Mouse (Mus musculus): ENCODE data around the gene Slc13a5.
A peak's percentile ranks its signal among the peaks of the same experiment; 100 is the strongest.

Gene Slc13a5

DNA sequence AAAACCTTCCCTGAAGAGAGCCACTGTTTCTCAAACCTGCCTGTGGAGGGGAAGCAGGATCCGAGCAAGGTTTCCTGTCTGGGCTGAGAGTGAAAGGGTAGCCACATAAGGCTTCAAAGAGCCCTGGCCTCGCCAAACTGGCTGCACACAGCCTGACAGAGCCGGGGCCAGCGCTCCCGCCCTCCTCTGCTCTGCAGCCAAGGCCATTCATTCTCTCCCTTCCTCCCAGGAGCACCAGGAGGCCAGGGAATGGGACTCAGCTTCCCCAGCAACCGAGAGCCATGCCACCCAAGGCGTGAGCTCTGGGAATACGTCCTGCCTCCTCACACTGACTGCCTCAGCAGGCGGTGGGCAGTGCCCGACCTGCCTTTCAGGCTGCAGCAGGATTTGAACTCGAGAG is 1.5 kb downstream of the Slc13a5 start:
- DNase-seq (ENCODE audit: low read depth), result no peak

DNA sequence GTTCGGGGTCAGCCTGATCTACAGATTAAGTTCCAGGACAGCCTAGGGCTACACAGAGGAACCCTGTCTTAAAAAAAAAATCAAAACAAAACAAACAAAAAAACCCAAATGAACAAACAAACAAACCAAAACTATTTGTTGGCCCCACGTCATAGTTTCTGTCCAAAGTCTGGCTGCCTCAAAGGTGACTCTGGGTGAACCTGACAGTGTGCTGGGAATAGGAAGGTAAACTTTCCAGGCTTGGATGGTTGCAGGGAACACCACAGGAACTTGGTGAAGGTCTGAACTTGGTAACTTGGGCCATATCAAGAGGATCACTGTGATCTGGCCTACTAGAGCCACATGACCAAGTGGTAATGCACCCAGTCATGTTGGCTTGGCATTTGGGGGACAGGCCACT is 10.6 kb downstream of the Slc13a5 start:
- DNase-seq (ENCODE audit: low read depth), result no peak

DNA sequence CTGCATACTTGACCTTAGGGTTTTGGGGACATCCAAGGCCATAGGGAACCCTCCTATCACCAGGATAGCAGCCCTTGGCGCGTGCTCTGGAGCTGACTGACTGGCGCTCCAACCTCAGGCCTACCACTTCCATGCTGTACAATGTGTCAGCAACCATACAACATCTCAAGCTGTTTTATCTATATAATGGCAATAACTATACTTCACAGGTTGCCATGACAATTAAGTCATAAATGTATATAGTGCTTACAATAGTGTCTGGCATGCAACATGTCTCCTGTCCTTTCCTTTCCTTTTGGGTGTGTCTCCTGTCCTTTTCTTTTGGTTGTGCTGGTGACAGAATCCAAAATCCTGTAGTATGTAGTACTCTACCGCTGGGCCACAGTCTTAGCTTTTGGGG is 11.4 kb downstream of the Slc13a5 start:
- no peak for DNase-seq (ENCODE audit: low read depth)

DNA sequence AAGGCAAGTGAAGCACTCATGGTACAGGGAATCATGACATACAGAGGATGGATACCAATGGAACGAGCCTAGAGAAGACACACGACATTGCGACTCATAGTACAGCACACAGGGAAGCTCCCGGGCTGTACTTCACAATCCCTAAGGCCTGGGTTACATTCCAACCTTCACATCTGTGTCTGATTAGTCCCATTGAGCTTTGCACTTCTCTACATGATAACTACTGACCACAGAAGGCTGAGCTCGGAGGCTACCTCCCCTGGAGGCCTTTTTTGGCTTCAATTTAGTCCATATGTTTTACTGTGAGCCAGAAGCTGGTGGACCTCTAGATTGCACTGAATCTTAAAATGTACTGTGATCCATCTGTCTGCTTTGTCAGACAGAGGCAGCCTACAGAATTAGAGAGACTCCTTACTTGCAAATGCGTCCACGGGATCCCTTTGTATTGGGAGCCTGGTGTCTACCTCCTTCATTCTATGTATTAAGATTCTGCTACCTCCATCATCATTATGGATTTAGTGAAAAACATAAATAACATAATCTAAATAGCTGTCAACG is 21.7 kb downstream of the Slc13a5 start:
- peak; percentile 83 for DNase-seq (ENCODE audit: low read depth)

DNA sequence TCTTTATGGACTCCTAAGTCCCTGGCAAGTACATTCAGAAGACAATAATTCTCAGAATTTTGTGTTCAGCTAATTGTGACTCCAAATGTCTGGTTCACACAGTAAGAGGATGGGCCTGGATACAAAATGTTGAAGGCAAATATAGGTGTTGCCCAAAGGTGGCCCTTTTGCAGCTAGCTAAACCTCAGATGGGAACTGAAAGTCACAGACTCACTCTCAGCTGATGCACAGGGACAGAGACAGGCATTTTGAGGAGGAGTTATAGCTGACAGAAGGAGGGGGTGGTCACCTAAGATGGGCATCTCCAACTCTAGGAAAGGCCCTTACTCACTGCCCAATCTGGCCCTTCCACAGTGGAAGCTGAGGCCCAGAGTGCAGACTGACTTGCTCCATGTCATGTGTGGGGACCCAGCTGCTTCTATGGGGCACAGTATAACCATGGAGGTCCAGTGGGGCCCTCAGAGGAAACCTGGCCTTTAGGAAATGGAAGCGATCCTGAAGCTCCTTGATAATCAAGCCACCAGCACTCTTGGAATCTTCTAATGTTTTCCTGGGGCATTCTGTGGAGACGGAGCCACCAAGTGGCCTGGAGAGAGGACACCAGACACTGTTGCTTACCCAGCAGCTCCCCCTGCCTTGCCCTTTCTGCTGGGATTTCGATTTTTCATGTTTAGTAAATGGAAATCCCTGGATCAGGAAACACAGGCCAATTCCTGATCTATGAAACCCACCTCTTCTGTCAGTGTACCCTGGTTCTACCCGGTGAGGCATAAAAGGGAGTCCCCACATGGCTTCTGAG is 26.8 kb downstream of the Slc13a5 start:
- no peak for DNase-seq (ENCODE audit: low read depth)

DNA sequence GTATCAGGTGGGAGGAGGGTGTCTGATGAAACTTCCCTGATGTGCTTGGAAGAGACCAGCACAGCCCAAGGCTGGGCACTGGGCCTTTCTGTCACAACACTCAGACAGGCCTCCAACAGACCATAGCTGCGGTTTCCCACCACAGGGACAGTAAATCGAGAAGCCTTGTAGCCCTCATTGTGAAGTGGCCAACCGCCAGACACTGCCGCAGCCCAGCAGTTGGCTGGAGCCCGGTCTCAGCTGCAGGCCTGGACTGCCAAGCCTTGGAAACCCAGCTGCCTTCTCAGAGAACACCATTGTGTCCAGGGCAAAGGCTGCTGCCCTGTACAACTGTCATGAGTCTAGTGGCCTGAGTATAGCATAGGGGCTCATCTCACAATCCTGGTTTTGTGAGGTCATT is 33.0 kb downstream of the Slc13a5 start:
- DNase-seq (ENCODE audit: low read depth), result no peak

DNA sequence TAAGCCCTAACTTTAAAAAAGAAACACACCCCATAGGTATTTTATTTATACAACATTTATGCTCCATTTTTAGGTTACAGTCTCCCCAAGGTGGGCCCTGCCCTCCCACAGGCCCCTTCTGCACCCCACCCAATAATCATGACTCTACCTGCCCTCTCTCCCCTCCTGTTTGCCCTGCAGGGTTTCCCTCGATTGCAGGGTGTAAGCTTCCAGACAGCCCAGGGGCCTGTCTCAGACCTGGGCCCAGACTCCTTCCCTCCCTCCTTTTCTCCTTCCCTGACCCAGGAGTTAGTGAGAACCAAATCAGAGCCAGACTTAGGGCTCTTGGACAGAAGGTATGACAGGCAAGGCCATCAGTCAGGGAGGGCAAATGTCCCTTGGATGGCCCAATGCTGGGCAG is 34.0 kb downstream of the Slc13a5 start:
- no peak for DNase-seq (ENCODE audit: low read depth)

DNA sequence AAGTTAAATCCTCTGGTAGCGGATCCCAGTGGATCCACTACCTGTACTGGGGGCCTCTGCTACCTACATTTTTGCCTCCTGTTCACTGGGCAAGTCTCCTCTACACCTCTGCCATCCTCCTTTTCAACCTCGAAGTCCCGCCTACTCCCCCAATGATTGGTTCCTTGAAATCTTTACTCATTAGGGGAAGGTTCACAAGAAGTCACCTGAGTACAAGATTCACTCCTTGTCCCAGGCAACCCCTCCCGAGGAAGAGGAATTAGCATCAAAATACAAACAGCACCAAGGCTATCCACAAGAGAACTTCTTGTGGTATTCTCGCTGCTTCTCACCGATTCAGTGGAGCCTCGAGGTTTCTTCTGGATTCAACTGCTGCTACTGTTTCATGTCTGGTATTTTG is 35.0 kb downstream of the Slc13a5 start:
- no peak for DNase-seq (ENCODE audit: low read depth)

DNA sequence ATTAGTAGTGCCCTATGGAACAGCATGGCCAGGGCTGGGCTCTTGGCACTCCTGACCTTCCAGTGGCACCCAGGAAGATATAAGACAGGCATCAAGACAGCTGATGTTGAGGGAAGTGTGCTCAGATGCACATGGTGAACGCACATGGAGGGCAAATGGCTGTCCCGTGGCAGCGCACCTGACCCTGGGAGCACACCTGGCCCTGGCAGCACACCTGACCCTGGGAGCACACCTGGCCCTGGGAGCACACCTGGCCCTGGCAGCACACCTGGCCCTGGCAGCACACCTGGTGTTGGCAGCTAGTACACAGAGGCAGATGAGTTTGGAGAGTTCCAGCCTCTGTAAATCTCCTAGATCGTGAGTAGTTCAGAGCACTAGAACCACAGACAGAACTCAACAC is 38.5 kb downstream of the Slc13a5 start:
- no peak for DNase-seq (ENCODE audit: low read depth)

DNA sequence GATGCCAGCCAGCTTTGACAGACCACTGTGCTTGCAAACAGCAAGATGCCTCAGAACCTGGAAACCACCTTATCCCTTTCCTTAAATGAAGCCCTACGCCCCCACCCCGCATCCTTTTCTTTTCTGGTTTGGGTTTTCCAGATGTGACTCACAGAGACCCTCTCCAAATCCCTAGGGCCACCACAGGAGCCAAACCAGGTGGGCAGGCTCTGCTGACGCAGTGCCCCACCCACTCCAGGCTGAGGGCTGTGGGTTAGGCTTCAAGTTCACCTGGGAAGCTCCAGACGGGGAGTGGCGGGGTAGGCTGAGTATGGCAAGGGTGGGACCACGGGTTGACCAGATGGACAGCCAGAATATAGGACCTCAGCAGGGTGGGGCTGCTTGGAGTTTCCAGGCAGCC is 40.1 kb downstream of the Slc13a5 start:
- DNase-seq (ENCODE audit: low read depth), result no peak

DNA sequence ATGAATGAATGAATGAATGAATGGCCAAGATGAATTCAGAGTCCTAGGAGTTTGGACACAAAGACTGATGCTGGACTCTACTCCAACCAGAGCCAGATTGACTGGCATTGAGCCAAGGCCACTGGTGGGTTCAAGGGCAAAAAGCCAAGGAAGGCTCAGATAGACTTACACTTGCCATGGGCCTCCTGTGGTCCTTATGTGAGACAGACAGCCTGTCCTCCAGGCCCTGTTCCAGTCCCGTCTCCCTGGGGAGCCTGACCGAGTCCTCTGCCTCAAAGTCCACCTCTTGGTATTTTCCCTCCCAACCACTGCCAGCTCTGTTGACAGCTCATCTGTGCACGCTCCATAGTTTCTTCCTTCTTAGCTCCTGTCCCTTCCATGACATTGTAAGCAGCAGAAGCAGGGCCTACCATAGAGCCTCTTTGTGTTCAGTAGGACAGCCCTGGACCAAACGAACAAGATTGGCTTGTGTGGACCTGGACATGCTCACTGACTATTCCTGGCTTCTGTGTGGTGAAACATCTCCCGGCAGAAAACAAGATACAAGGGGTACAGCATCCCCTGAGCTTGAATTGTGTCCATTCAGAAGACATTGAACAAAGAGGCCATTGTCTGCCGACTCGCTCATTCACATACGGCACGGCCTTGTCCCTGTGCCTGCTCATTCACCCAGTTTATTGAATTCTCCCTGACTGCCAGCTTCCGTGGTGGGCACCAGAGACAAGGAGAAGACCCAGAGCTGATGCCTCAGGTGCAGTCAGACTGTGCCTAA is 40.8 kb downstream of the Slc13a5 start:
- no peak for DNase-seq (ENCODE audit: low read depth)

DNA sequence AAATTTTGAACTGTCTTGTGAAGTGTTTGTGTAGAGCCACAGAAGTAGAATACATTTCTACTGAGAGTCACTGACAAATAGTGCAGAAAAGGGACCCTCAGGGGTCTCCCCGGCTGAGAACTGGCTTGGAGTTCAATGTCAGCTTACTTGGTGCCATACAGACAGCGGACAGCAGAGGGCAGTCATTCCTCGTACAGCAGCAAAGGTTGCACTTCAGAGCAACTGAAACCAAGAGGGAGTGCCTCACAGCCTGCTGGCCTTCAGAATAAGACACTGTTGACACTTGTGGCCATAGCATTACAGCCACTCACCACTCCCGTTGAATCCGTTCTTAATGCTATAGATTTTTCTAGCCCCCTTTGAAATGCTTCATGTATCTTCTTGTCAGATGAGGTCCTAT is 42.2 kb downstream of the Slc13a5 start:
- DNase-seq (ENCODE audit: low read depth), result peak; percentile 86

DNA sequence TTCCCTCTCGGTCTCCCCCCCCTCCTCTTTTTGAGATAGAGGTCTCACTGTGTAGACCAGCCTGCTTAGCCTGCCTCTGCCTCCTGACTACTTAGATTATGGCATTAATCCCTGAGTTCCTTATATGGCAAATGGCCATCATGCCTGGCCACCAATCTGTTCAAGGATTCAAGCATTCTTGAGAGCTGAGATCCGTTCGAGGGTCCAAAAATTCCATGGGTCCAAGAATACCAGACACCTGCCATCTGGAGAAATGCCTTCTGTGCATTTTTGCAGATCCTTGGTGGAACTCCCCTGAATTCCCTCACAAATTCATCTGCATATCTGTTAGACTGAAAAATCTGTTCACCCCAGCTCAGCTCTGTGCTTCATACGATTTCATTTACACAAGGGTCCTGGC is 43.6 kb downstream of the Slc13a5 start:
- no peak for DNase-seq (ENCODE audit: low read depth)

DNA sequence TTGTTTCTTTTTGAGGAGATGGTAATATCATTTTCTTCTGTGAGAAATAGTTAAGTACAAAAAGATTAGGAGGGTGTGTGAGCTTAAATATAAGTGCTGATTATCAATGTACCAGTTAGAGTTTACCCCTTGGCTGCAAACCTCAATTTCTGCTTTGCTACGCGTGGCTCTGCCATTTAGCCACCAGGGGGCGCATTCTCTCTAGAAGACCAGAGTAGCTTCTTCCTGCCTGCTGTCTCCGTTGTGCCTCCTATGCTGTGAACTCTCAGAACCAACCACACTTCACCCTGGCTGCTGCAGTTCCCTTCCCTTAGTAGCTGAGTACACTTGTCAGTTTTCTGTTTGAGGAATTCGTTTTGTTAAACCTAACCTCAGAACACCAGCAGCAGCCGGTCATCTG is 45.7 kb downstream of the Slc13a5 start:
- DNase-seq (ENCODE audit: low read depth), result peak; percentile 83

DNA sequence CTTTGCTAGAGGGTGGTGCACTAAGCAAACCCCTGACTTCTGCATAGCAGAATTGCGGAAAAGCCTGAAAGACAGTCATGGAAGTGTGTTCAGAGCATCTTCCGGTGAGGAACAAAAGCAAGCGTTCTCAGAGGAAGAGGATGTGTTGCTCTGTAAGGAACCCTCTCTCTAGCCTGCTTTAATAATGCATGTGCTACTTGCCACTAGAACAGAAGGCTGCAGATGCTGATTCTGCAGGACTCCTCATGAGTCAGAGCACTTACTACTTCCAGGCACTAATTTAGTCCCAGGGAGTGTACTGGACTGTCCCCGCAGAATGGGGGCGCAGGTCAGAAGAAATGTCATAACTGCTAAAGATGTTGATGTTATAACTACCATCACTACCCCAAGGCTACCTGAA is 49.9 kb downstream of the Slc13a5 start:
- no peak for DNase-seq (ENCODE audit: low read depth)

DNA sequence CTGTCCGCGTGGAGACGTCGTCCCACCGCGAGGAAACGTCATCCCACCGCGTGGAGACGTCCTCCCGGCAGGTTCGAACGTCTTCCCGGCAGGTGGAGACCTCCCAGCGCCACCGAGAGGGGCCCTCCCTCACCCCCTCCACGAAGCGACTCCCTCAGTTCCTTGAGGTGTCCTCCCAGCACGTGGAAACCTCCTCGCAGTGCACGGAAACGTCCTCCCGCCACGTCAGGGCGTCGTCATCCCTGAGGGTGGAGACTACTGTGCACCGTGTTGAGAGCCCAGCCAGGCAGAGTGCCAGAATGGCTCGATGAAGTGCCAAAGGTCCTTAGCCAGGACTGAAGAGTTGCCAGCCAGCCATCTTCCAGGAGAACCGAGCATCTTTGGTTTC is 51.6 kb downstream of the Slc13a5 start, which contains the start of gene Med31:
TSS of gene Med31 (minus strand) at position 183 of the 388 bp plus-strand sequence.
- peak; percentile 64 for DNase-seq (ENCODE audit: low read depth)

DNA sequence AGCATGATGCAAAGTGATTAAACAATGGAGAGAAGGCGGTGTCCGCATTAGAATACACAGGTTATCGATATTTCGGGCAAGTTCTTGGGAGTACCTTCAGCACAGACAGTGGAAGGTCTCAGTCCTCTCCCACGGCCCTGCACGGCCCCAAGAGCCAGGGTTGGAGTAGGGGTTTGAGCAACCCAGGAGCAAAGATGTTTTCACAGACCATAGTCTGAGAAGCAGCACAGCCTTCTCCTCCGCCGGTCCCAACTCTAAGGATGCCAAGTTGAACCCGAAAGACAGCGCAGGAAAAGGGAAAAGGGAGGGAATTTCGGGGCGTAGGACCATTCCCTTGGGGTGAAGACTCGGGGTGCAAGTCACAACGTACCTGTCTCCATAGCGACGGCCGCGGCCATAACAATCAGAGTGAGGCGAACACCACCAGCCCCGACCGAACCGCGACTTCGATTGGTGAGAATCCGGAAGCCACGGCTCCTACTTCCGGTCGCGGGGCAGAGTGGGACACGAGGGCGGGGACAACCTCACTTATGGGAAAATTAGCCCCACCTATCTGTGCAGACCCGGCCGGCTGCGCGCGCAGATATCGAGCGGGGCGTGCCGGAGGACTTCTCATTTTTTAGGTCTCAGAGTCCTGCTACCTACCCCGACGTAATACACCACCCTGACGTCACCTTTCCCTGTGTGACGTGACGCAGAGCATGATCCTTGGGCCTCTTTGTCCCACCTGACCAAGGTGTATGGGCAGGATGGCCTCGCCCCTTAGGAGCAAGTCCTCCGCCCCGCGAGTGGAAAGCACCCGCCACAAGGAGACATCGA is 52.2 kb downstream of the Slc13a5 start:
- peak; percentile 98 for DNase-seq (ENCODE audit: low read depth)

DNA sequence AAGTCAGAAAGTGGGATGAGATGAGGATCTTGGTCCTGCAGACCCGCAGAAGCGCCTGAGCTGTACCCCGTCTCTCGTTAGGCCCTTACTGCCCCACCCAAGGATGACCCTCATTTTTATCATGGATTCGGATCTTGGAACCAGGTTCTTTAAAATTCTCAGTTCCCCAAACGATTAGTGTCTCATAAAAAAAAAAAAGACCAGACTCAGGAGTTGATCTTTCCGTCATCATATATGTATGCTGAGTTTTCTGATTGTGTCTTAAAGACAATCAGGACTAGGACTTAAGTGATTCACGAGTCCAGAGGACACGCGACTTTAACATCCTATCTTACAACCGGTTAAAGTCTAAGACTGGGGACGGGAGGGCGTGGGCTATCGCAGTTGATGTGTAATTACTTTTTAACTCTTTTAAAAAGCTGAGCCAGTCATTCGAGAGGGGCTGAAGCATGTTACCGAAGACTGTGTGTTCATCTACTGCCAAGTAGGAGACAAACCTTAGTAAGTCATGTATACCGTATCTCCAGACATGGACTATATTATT is 59.1 kb downstream of the Slc13a5 start:
- DNase-seq (ENCODE audit: low read depth), result peak; percentile 10

DNA sequence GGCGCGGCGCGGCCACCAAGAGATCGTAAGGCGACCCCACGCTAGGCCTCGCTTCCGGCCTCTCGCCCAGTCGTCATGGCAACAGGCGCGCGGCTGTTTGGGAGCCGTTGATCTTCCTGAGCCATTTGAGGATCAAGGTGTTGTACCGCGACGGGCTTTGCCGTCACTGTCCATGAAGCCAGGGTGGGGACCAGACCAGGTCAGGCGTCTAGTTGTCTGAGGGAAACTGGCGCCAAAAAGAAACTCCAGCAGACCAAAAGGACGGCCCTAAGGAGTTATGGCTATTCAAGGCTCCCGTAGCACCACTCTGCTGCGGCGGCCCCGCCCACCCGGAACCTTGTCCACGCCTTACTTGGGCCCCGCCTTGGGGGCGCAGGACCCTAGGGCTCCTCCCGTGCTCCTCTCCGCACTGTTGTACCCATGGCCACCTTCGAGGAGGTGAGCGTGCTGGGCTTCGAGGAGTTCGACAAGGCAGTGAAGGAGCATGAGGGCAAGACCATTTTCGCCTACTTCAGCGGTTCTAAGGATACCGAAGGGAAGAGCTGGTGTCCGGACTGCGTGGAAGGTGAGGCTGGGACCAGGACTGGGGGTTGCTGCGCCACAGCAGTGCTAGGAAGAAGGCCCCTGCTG is 59.7 kb downstream of the Slc13a5 start, which contains the start of the genes 4933427D14Rik and Txndc17:
TSS of gene 4933427D14Rik (minus strand) at position 256 of the 630 bp plus-strand sequence.
TSS of gene Txndc17 (plus strand) at position 344 of the 630 bp plus-strand sequence.
- peak; percentile 90 for DNase-seq (ENCODE audit: low read depth)

DNA sequence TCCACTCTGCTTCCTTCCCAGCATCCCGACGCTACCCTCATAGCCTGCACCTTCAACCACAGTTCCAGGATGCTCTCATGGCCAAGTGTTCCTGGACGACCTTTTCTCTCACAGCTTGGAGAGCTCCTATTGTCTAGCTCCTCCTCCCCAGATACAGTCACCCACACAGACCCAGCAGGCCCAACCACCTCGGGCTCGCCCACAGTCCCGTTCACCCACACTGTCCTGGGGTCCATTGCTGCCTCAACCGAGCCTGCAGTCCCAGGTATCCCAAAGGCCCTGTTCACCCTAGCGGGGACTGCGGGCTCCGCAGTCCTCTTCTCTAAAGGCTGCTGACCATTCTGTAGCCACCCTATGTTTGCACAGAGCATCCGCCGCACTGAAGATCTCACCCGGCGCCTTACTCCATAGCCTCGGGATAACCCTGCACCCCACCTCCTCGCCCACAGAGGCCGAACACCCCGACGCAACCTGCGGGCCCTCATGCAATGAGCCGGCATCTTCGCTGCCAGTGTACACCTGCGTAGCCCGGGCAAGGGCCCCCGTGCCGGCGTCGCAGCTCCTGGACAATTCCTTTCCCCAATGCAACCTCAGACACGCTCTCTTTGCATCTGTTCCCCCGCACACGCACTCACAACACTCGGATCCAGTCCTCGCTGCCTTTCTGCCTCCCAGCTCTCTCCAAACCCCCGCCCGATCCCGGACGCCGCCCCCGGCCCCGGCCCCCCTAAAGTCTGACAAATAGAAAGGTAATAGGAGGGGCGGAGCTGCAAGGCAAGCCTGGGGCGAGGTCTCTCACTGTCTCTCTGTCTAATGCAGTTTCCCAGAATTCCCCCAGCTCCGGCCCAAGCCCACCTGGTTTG is 60.5 kb downstream of the Slc13a5 start, which contains the start of gene Gm43951:
TSS of gene Gm43951 (minus strand) at position 500 of the 863 bp plus-strand sequence.
- DNase-seq (ENCODE audit: low read depth), result peak; percentile 62
